Comparison of ENCODE assay signal across 33 mouse cellular contexts in the genomic region with DNA sequence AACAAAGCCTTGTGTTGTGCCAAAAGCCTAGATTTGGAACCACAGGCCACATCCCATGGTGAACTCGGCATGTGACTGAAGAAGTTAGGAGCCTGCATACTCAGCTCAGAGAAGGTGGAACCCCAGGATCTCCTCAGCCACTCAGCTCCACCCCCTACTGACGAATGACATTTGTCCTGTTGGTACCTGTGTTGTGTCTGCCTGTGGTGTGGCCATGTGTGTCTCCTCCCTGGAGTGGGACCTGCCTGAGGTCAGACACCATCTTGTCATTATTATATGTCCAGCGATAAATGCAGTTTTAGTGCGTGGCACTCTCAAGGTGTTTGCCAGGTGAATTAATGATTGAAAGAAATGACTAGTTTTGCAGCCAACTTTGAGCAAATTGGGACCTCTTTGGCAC.
"Had no signal": no experiment of that assay in that cellular context is flagged by ENCODE, and none has a peak within 500 bp of the region (broad histone marks: within the 10 kb centered on the region; RNA-seq: fewer than 3 reads in every experiment).

No protein-coding gene starts in this region.

- DNase-seq: heart, postnatal 10 days; heart, postnatal 14 days; heart, postnatal 36 days; heart, postnatal 4 days; kidney, adult 11 months; kidney, adult 18-20 months; kidney, adult 2 months; kidney, adult 8-10 months; kidney, adult 9 months; kidney, postnatal 10 days; kidney, postnatal 14 days; kidney, postnatal 25 days; kidney, postnatal 36 days; kidney, postnatal 4 days; layer of hippocampus, adult 9-11 months; layer of hippocampus, postnatal 36 days had no signal

- H3K4me3 ChIP-seq: heart, embryonic 13.5 days; heart, embryonic 15.5 days; hindbrain, embryonic 10.5 days; hindbrain, embryonic 12.5 days; hindbrain, embryonic 13.5 days; hindbrain, embryonic 15.5 days; intestine, embryonic 15.5 days; kidney, embryonic 15.5 days; layer of hippocampus, adult 2 months; left cerebral cortex, adult 2 months had no signal

- H3K27ac ChIP-seq: heart, embryonic 13.5 days; heart, embryonic 15.5 days; hindbrain, embryonic 10.5 days; hindbrain, embryonic 12.5 days; hindbrain, embryonic 13.5 days; hindbrain, embryonic 14.5 days; hindbrain, embryonic 15.5 days; hindbrain, postnatal 0 days; intestine, embryonic 15.5 days; kidney, embryonic 15.5 days; kidney, postnatal 0 days; layer of hippocampus, adult 2 months; left cerebral cortex, adult 2 months had no signal

- H3K27me3 ChIP-seq: hindbrain, embryonic 12.5 days; hindbrain, embryonic 13.5 days; hindbrain, embryonic 15.5 days; intestine, embryonic 15.5 days; kidney, embryonic 15.5 days had no signal

- H3K4me1 ChIP-seq: intestine, embryonic 15.5 days had no signal

- ATAC-seq: hindbrain, embryonic 16.5 days; inflammation-experienced regulatory T-cells, adult 6 months; intestine, embryonic 15.5 days; intestine, embryonic 16.5 days; intestine, postnatal 0 days had no signal
